Mouse (Mus musculus): ENCODE measurements around the gene Smarcc2.

DNA sequence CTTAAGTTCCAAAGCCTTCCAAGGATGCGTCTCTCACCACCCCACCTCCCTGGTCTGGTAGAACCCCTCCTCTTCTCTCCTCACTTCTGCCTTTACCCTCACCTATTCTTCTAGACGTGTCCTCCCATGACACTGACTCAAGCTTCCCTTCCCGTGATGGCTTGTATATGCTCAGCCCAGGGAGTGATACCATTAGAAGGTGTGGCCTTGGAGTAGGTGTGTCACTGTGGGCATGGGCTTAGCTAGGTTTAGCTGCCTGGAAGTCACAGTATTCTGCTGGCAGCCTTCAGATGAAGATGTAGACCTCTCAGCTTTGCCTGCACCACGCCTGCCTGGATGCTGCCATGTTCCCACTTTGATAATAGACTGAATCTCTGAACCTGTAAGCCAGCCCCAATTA, 56.0 kb downstream of the Smarcc2 start:
- no peak for TF ChIP-seq CTCF (IDR thresholded peaks at IDR 0.05; ENCODE audit: borderline replicate concordance, insufficient read depth, low read length)
- no peak for TF ChIP-seq POLR2A (IDR thresholded peaks at IDR 0.05; ENCODE audit: low read depth, low read length)
